Mouse (Mus musculus): ENCODE results near the gene Man1c1. TPM values are rescaled to one million over a fixed set of nuclear protein-coding genes. Genes with fewer than 3 reads are reported as not detected.

Man1c1 gene
- total RNA-seq, 2 experiments from 2014 or later: 4.1 to 5.1 TPM

GRCm38 (mm10) chr4:134724974-134725373 is 20.9 kb upstream of the Man1c1 start:
- no peak for DNase-seq

- DNase-seq: no peak
These were observed 19.2 kb upstream of the Man1c1 start for GRCm38 (mm10) chr4:134723251-134723650.

GRCm38 (mm10) chr4:134721076-134721475 is 17.0 kb upstream of the Man1c1 start:
- DNase-seq: no peak

- DNase-seq: no peak
These were observed 16.3 kb upstream of the Man1c1 start for GRCm38 (mm10) chr4:134720371-134720770.

- DNase-seq: no peak
These were observed 15.4 kb upstream of the Man1c1 start for GRCm38 (mm10) chr4:134719489-134719888.

- DNase-seq: peak; percentile 68
These were observed 9.8 kb upstream of the Man1c1 start for GRCm38 (mm10) chr4:134713937-134714336.

- no peak for DNase-seq
These were observed 1.2 kb upstream of the Man1c1 start for GRCm38 (mm10) chr4:134705311-134705710.

GRCm38 (mm10) chr4:134704590-134704989 is 500 bp upstream of the Man1c1 start:
- DNase-seq: no peak

GRCm38 (mm10) chr4:134702981-134703834 is 882 bp downstream of the Man1c1 start:
- peak; percentile 58 for DNase-seq

- DNase-seq: peak; percentile 51
These were observed 2.2 kb downstream of the Man1c1 start for GRCm38 (mm10) chr4:134701934-134702333.

GRCm38 (mm10) chr4:134700911-134701310 is 3.2 kb downstream of the Man1c1 start:
- no peak for DNase-seq

GRCm38 (mm10) chr4:134693202-134693940 is 10.7 kb downstream of the Man1c1 start:
- DNase-seq: no peak

GRCm38 (mm10) chr4:134692388-134692787 is 11.7 kb downstream of the Man1c1 start:
- DNase-seq: no peak

GRCm38 (mm10) chr4:134686022-134686661 is 17.9 kb downstream of the Man1c1 start:
- no peak for DNase-seq

- DNase-seq: no peak
These were observed 19.3 kb downstream of the Man1c1 start for GRCm38 (mm10) chr4:134684637-134685338.

GRCm38 (mm10) chr4:134683892-134684291 is 20.2 kb downstream of the Man1c1 start:
- DNase-seq: no peak

GRCm38 (mm10) chr4:134683008-134683407 is 21.1 kb downstream of the Man1c1 start:
- no peak for DNase-seq

GRCm38 (mm10) chr4:134682423-134682822 is 21.7 kb downstream of the Man1c1 start:
- DNase-seq: no peak

- DNase-seq: no peak
These were observed 22.3 kb downstream of the Man1c1 start for GRCm38 (mm10) chr4:134681819-134682218.

GRCm38 (mm10) chr4:134677556-134678508 is 26.3 kb downstream of the Man1c1 start:
- DNase-seq: no peak

GRCm38 (mm10) chr4:134675800-134676199 is 28.3 kb downstream of the Man1c1 start:
- no peak for DNase-seq
